Mouse (Mus musculus) lung, embryonic 16.5 days (tissue): ENCODE data around the gene Lpar3. TPM values are rescaled to one million over a fixed set of nuclear protein-coding genes. Genes with fewer than 3 reads are reported as not detected.

Experiments
- ATAC-seq: fragments of 200-750 bp; cut with Nextera tagmentation; 2 replicates; pipeline ENCODE4 v1.8.0; 2017; ENCODE audit warnings: low read depth, mild to moderate bottlenecking, moderate library complexity
- H3K27ac ChIP-seq: fragments of 300-500 bp; sonication (generic); 2 replicates; pipeline ENCODE4 v1.5.1; 2014; ENCODE audit warnings: mild to moderate bottlenecking, control low read depth, low read length
- H3K27me3 ChIP-seq: fragments of 300-500 bp; sonication (generic); 2 replicates; pipeline ENCODE4 v1.6.1; 2014; ENCODE audit warnings: low read depth, low read length, mixed read lengths; ENCODE audit not compliant: control insufficient read depth, insufficient read depth
- H3K36me3 ChIP-seq: fragments of 300-500 bp; sonication (generic); 2 replicates; pipeline ENCODE4 v1.6.1; 2014; ENCODE audit warnings: low read length; ENCODE audit not compliant: control insufficient read depth, insufficient read depth
- H3K4me1 ChIP-seq: fragments of 300-500 bp; sonication (generic); replicated peaks from 2 replicates; pipeline ENCODE4 v1.6.1; 2014; ENCODE audit warnings: low read length, mixed read lengths; ENCODE audit not compliant: control insufficient read depth, insufficient read depth
- H3K4me2 ChIP-seq: fragments of 300-500 bp; sonication (generic); 2 replicates; pipeline ENCODE4 v1.6.1; 2014; ENCODE audit warnings: low read depth, low read length, control low read depth
- H3K4me3 ChIP-seq: fragments of 300-500 bp; sonication (generic); 2 replicates; pipeline ENCODE4 v1.5.1; 2014; ENCODE audit warnings: mild to moderate bottlenecking, low read length, control low read depth
- H3K9ac ChIP-seq: fragments of 300-500 bp; sonication (generic); 2 replicates; pipeline ENCODE4 v1.6.1; 2014; ENCODE audit warnings: low read length, control low read depth
- H3K9me3 ChIP-seq: fragments of 300-500 bp; sonication (generic); 2 replicates; pipeline ENCODE4 v1.6.1; 2016; ENCODE audit warnings: low read length; ENCODE audit not compliant: control insufficient read depth
- WGBS: fragments of 180-500 bp; shearing (Covaris S2); extraction: QIAGEN DNeasy Blood & Tissue Kit; methylation state at CpG from one replicate; pipeline ENCODE4 v1.1.7; 2014; 5-methylcytosine and 5-hydroxymethylcytosine counted together
- polyA plus RNA-seq: library from polyadenylated mRNA; unstranded; fragments of >200 nt; fragmentation: Nextera tagmentation; extraction: Ambion mirVana; gene quantifications from 2 replicates; pipeline ENCODE4 v1.2.1, GENCODE M21; 2015

Lpar3 gene
- polyA plus RNA-seq, 1 experiment from 2014 or later: 2.5 TPM

- Histone ChIP-seq H3K9ac (no peak overlapping the region), H3K9me3 (no peaks in the 10 kb centered on the region), H3K27ac (no peak overlapping the region), H3K4me1 (0 out of 2 replicates have a peak, but pooled peaks cover 5% of the 10 kb centered on the region), H3K4me3 (no peak overlapping the region), H3K27me3 (no peaks in the 10 kb centered on the region), H3K4me2 (no peak overlapping the region), H3K36me3 (no peaks in the 10 kb centered on the region)
- no peak for ATAC-seq
- WGBS: 43% methylated on average over 1 of the region's 1 CpGs
Measured at GRCm38 (mm10) chr3:146262536-146262935, 41.8 kb downstream of the Lpar3 start.

GRCm38 (mm10) chr3:146264146-146264545 is 43.4 kb downstream of the Lpar3 start:
- Histone ChIP-seq H3K9ac (no peak overlapping the region), H3K9me3 (no peaks in the 10 kb centered on the region), H3K36me3 (no peaks in the 10 kb centered on the region), H3K4me1 (0 out of 2 replicates have a peak, but pooled peaks cover 5% of the 10 kb centered on the region), H3K27me3 (no peaks in the 10 kb centered on the region), H3K27ac (no peak overlapping the region), H3K4me3 (no peak overlapping the region), H3K4me2 (no peak overlapping the region)
- ATAC-seq: no peak
- 78% methylated on average over 10 of the region's 10 CpGs for WGBS

GRCm38 (mm10) chr3:146265545-146266130 is 44.9 kb downstream of the Lpar3 start:
- H3K4me3 ChIP-seq: no peak overlapping the region
- no peaks in the 10 kb centered on the region for H3K4me1 ChIP-seq
- no peak overlapping the region for H3K4me2 ChIP-seq
- no peak overlapping the region for H3K27ac ChIP-seq
- WGBS: 56% methylated on average over 12 of the region's 12 CpGs
- H3K36me3 ChIP-seq: no peaks in the 10 kb centered on the region
- H3K27me3 ChIP-seq: no peaks in the 10 kb centered on the region
- no peaks in the 10 kb centered on the region for H3K9me3 ChIP-seq
- no peak for ATAC-seq
- H3K9ac ChIP-seq: no peak overlapping the region

GRCm38 (mm10) chr3:146268024-146268801 is 47.5 kb downstream of the Lpar3 start:
- no peaks in the 10 kb centered on the region for H3K4me1 ChIP-seq
- WGBS: 75% methylated on average over 14 of the region's 14 CpGs
- peak; percentile 49; the same call in 1 of the 2 replicates for ATAC-seq
- no peaks in the 10 kb centered on the region for H3K9me3 ChIP-seq
- no peaks in the 10 kb centered on the region for H3K27me3 ChIP-seq
- H3K9ac ChIP-seq: no peak overlapping the region
- H3K4me2 ChIP-seq: no peak overlapping the region
- no peak overlapping the region for H3K27ac ChIP-seq
- H3K36me3 ChIP-seq: no peaks in the 10 kb centered on the region
- H3K4me3 ChIP-seq: no peak overlapping the region

GRCm38 (mm10) chr3:146274503-146274902 is 53.7 kb downstream of the Lpar3 start:
- no peak overlapping the region for H3K4me3 ChIP-seq
- peaks cover 10% of the 10 kb centered on the region; the same call in 1 of the 2 replicates for H3K4me1 ChIP-seq
- H3K36me3 ChIP-seq: no peaks in the 10 kb centered on the region
- H3K9me3 ChIP-seq: no peaks in the 10 kb centered on the region
- no peaks in the 10 kb centered on the region for H3K27me3 ChIP-seq
- H3K9ac ChIP-seq: no peak overlapping the region
- ATAC-seq: no peak
- WGBS: 17% methylated on average over 5 of the region's 5 CpGs
- H3K27ac ChIP-seq: no peak overlapping the region
- H3K4me2 ChIP-seq: no peak overlapping the region

- Histone ChIP-seq H3K27me3 (no peaks in the 10 kb centered on the region), H3K27ac (no peak overlapping the region), H3K4me1 (peaks cover 10% of the 10 kb centered on the region; the same call in 1 of the 2 replicates), H3K36me3 (no peaks in the 10 kb centered on the region), H3K4me2 (no peak overlapping the region), H3K9ac (no peak overlapping the region), H3K9me3 (no peaks in the 10 kb centered on the region), H3K4me3 (no peak overlapping the region)
- WGBS: 56% methylated on average over 11 of the region's 11 CpGs
- no peak for ATAC-seq
Measured at GRCm38 (mm10) chr3:146275360-146276025, 54.7 kb downstream of the Lpar3 start.

GRCm38 (mm10) chr3:146276026-146276409 is 55.3 kb downstream of the Lpar3 start:
- Histone ChIP-seq H3K27ac (no peak overlapping the region), H3K9me3 (no peaks in the 10 kb centered on the region), H3K27me3 (no peaks in the 10 kb centered on the region), H3K4me3 (no peak overlapping the region), H3K9ac (no peak overlapping the region), H3K4me1 (peaks cover 10% of the 10 kb centered on the region; the same call in 1 of the 2 replicates), H3K36me3 (no peaks in the 10 kb centered on the region), H3K4me2 (no peak overlapping the region)
- ATAC-seq: no peak
- 28% methylated on average over 4 of the region's 4 CpGs for WGBS

GRCm38 (mm10) chr3:146276991-146277390 is 56.2 kb downstream of the Lpar3 start:
- H3K27ac ChIP-seq: no peak overlapping the region
- no peak overlapping the region for H3K4me2 ChIP-seq
- ATAC-seq: no peak
- no peak overlapping the region for H3K4me3 ChIP-seq
- 91% methylated on average over 4 of the region's 4 CpGs for WGBS
- no peaks in the 10 kb centered on the region for H3K36me3 ChIP-seq
- no peaks in the 10 kb centered on the region for H3K9me3 ChIP-seq
- no peak overlapping the region for H3K9ac ChIP-seq
- H3K4me1 ChIP-seq: peaks cover 10% of the 10 kb centered on the region; the same call in 1 of the 2 replicates
- H3K27me3 ChIP-seq: no peaks in the 10 kb centered on the region

GRCm38 (mm10) chr3:146277456-146277855 is 56.7 kb downstream of the Lpar3 start:
- Histone ChIP-seq H3K27me3 (no peaks in the 10 kb centered on the region), H3K36me3 (no peaks in the 10 kb centered on the region), H3K4me3 (no peak overlapping the region), H3K4me2 (no peak overlapping the region), H3K9ac (no peak overlapping the region), H3K9me3 (no peaks in the 10 kb centered on the region), H3K27ac (no peak overlapping the region), H3K4me1 (peaks cover 10% of the 10 kb centered on the region; the same call in 1 of the 2 replicates)
- 84% methylated on average over 11 of the region's 11 CpGs for WGBS
- ATAC-seq: no peak
